Mouse (Mus musculus) right cerebral cortex, postnatal 36 days (tissue): ENCODE results near the gene Hand2.

ENCODE experiments used
- DNase-seq, 2 experiments: peaks; one replicate each; pipeline ENCODE4 v3.0.0; 2022; ENCODE audit warnings: low spot score in 2 of 2, mixed read lengths in 1 of 2

Gene Hand2

DNA sequence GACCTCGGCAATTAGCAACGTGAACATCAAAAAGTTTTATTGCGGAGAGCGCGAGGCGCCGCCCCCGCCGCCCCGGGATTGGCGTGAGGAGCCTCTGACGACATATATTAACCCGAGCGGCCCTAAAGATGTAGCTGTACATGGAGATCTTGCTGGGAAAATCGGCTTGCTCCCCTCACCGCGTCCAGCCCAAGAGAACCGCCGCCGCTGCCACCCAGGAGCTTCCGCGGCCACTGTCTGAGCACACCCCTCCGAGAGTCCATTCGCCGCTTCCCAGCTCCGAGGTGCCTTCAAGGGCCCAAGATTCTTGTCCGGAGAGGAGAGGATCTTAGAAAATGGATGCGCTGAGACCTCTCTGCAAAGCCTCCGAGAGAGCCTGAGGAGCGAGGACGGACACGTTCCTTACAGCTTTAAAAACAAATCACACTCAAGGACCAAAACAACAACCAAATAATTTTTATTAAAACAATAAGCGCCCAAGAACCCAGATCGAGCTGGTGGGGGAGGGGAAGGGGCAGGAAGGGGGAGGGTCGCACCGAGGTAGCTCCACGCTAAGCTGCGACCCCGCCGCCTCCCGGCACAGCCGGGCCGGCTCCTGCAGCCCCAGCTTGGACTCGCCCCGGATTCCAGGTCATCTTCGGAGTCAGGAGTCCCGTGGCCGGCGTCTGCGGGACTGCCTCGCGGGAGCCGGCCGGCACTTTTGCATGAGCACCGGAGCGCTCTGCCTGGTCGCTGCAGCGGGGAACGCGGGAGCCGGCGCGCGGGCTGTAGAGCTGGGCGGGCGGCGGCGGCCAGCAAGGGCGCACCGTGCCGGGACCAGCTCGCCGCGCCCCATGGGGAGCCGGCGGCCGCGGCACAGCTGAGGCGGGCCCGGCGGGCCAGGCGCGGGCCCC is at the start of gene Hand2:
TSS of gene Hand2 (plus strand) at position 133 of the 893 bp plus-strand sequence.
- no peak for DNase-seq

DNA sequence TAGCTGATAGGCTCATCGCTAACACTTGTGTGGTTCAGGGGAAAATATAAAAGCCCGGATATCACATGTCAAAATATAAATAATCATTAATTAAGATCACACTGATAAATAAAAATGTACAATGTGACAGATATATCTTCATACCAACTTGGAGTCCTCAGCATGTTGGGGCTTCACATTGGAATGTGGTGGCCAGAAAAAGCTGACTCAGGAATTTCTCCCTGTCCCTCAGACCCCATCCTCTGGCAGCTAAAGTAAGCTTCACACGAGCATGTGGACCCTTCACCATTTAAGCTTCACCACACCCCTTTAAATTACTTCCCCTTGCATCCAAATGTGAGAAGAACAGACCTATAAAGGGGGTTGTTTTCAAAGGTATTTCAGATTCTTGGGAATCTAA is 47.7 kb upstream of the Hand2 start:
- no peak for DNase-seq

DNA sequence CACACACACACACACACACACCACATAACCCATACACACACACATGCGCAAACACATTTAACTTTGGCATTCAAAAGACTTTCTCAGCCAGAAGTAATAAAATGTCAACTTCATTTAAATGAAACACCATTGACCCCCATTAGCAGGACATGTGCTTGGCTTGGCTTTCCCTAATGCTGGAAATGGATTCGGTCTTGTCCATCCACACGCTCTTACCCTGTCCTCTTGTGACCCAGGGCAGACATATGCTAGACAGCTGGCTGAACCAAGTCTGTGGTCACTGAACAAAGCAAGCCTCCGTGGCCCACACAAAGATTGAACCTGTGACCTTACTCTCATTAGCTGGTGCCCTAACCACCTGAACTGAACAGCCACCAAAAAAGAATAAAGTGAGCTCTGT is 27.3 kb upstream of the Hand2 start:
- DNase-seq: no peak

DNA sequence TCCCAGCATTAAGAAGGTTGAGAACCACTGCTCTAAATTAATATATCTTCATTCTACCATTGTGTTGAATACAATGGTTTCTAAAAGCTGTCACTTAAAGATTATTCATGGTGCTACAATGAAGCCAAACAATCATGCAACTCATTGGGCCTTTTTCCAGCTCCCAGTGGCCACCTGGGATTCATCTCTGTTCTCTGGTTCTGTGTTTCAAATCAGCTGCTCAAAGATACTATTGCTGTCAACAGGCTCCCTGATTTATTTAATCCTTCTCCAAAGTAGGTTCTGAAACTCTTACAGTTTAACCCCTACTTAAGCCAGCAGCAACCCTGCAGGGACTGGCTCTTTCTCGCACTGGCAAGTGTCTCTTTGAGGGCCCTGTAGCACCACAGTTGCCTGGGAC is 17.3 kb upstream of the Hand2 start:
- no peak for DNase-seq

DNA sequence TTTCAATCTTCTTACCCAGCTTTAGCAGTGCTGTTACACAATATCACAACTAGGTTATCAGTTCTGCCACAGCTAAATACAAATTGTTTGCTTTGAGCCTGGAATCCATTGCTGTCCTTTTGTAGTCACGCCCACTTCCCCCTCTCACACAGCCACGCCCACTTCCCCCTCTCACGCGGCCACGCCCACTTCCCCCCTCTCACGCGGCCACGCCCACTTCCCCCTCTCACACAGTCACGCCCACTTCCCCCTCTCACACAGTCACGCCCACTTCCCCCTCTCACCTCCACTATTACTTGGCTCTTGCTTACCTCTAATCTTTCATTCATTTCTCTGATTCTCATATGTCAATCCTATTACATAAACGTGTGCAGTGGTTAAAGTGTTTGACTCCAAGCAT is 15.8 kb upstream of the Hand2 start:
- no peak for DNase-seq

DNA sequence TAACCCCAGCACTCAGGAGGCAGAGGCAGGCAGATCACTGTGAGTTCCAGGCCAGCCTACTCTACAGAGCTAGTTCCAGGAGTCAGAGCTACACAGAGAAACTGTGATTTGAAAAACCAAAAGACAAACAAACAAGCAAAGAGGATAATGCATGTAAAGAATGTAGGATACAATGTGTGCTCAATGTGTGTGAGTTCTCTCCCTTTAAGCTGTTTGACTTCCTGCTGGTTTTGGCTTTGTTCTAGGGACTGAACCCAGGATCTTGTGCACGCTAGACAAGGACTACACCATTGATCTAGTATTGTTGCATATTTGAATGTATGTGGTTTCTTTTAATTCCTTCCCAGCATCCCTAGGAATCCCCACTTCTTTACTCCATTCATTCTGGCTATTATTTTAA is 14.3 kb upstream of the Hand2 start:
- no peak for DNase-seq

DNA sequence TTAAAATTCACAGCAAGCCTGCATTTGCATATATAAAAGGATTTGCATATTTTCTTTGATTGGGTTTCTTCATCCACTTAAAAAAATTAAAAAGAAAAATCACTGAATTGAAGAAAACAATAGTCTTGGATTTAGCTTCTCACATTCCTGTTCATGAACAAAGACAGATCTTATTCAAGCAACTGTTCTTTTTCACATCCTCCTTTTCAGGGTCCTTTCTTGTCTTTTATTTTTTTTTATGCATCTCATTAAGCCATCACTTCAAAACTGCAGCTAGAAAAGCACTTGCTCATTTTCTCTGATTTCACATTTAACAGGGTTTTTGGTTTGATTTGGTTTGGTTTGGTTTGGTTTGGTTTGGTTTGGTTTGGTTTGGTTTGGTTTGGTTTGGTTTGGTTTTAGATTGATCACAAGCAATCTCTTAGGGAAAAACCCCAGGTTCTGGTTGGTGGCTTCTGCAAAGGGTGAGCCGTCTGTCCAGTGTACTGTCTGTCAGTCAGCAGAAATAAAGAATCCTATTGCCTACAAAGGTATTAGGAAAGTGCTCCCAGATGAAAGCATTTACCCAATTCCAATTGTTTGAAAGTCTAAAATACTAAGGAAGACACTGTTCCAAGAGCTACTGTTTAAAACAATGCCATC is 10.8 kb upstream of the Hand2 start:
- no peak for DNase-seq

DNA sequence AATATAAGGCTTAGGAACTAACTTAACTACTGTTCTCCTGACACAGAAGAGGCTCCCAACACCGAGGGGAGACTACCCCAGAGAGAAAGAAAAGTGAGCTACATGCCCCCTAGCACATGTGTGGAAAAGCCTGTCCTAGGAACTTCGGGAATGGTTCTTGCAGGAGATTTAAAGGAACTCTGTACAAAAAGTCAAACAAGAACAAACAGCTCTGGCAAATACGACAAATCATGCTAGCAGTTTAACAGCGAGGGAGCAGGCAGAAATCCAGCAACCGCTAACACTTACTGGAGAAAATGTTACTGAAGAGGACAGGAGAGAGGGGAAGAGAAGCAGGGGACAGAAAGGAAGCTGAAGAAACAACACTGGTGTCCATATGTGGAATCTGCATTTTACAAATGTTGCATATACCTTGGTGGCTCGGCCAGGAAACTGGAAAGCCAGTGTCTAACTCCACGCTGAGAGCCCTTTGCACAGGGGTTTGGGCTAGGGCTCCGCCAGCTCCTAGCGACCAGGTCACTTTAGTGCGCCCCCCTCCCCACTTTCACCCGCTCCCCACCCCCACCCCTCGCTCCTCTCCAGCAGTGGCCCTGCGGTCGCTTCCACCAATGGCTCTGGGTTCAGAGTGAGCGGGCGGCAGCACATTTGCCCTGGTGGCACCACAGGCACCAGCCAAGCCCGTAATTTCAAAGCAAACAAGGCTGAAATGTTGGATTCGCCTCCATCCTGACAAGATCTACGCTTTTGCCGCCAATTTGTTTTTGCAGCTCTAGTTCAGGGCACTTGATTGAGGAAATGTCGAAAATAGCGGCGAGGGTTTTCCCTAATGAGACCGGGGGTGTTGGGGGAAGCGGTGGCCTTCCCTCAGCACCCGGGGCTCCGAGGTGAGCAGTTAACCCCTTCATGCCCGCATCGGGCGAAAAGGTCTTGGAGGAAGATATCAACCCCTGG is 8.5 kb upstream of the Hand2 start:
- no peak for DNase-seq

DNA sequence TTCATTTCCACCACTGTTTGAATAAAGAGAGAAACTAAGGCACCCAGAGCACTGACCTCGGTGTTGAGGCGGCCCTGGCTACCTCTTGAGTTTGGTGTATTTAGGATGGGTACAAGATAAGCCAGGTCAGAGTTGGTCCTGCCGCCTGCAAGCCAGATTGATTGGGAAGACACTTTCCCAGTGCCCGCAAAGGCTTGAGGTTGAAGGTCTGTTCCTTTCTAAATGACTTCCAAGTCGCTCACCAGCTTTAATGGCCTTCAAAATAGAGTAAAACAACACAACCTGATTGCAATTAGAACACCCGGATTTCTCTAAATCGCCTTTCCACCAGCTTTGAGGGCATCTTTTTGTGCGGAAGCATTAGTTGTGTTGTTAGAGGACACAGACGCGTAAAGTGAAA is 7.2 kb upstream of the Hand2 start:
- no peak for DNase-seq

DNA sequence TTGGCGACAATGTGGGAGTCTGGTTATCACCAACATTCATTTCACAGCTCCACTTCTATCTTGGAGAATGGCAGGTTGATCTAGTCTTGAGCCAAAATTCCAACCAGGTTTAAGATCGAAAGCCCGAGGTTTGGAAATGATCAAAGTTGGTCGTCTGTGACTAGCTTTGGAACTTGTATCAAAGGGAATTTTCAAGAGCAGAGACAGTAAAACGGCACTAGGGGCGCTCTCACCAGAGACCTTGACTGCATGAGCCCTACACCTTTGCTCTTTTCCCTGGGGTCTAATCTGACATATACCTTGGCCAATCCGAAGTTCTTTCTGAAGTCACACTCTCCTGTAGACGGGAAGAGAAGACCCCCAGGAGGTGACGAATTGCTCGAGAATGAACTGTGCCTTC is 6.6 kb upstream of the Hand2 start:
- no peak for DNase-seq

DNA sequence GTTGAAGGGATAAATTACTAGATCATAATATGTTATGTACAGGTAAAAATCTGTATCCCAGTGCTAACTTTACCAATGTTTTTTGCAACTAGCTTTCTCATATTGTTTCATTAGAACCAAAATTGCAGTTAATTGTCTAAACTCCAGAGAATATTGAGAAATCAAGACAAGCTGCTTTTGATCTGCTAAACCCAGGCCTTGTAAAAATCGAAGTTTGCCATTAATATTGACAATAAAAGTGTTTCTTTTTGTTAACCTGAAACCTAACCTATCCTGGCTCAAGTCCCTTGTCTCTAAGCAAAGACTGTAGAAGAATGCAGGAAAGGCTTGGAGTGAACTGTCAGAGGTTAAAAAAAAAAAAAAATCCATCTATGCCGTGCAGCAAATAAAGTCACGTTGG is 5.3 kb upstream of the Hand2 start:
- DNase-seq: no peak

DNA sequence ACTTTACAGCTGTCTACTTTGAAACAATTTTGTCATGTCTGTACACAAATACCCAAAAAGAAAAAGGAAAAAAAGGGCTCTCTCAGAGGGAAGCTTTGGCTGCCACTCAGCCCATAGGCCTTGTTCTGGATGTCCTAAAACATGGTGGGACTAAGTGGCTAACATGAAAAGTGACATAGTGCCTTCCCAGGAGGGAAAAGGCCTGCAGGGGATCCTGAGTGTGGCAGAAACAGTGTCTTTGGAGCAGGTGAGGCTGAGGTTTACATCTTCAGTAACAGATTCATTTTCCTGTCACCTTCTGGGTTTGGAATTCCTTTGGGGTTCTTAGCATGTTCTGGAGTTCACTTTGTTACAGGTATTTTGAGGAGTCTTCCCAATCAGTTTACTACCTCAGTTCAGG is 3.7 kb upstream of the Hand2 start:
- no peak for DNase-seq

DNA sequence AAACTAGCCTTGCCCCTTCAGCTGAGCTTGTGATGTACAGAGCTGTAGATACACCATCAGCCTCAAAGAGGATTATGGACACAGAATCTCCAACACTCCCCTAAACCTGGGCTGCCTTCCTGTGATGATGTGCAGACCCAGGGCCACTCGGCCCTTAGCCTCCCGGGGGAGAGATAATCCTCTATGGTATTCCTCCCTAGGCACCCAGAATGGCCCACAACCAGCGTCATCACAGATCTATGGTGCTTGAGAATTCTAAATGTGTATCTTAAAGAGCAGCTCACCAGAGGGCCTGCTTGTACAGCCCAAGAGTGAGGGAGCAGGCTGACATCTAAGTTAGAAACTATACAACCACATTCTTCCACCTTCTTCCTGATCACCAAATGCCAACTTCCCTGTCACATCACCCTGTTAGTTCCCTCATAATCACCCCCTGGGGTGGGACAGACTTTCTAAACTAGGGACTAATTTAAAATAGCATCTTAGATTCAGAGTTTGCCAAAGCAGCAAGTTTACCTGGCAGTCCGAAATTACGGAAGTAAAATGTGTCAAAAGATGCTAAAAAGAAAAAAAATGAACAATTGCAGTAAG is 2.8 kb upstream of the Hand2 start:
- no peak for DNase-seq

DNA sequence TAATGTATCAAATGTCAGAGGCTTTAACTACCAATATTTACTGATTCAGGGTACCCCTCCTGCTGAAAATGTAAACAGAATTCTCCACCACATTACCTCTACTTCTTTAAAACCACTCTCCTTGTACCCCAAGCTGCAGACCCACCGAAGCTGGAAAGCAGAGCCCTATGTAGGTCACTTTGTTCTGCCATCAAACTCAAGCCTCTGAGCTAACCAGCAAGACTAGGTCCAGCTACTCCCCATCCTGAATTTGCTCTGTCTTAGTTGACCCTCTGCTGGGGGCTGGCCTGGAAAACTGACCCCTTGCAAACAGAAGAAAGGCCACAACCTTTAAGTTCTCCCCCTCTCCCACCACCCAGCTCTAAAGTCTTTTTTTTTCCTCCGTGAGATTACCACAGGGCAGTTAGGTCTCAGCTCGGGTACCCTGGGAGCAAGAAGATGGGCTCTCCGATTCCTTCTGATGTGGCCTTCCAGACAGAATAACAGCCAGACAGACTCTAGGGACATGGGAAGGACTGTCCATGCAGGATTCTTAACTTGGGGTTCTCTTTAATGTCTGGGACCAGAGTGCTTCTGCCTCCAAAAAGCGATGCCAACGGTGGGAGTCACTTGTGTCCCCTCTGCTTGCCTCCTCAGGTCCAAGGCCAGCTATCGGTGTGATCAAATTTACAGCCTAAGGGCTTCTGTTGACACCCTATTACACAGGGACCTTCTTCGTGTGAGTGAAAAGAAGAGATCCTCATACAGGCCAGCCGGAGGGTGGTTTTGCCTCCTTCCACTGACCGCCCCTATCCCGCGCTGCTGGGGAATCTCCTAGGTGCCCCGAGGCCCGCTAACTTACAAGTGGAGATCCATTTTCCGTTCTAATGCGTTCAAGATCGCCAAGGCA is 1.4 kb upstream of the Hand2 start:
- no peak for DNase-seq

DNA sequence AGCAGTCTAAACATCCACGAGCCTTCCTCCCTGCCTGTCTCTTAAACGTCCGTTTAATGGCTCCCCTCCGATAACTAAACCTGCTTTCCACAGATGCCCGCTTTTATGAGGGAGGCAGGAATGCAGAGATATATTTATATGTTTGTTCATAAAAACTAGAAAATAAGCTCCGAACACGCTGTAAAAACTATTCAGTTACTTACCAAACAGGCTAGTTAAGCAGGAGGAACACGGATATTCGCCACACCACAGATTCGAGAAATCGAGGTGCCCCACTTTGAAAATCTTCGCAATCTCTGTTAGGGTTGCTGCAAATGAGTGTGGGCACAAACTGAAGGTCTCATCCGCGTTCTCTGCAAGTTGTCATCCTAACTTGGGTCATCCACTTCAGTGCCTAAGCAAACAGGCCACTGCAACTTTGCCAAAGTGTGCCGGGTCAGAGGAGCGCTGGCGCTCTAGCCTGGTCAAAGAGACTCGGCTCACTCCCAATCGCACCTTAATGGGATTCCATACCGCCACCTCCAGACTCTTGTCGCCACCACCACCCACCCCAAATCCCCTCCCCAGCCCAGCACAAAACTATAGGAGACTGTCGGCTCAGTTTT is 700 bp upstream of the Hand2 start:
- no peak for DNase-seq

DNA sequence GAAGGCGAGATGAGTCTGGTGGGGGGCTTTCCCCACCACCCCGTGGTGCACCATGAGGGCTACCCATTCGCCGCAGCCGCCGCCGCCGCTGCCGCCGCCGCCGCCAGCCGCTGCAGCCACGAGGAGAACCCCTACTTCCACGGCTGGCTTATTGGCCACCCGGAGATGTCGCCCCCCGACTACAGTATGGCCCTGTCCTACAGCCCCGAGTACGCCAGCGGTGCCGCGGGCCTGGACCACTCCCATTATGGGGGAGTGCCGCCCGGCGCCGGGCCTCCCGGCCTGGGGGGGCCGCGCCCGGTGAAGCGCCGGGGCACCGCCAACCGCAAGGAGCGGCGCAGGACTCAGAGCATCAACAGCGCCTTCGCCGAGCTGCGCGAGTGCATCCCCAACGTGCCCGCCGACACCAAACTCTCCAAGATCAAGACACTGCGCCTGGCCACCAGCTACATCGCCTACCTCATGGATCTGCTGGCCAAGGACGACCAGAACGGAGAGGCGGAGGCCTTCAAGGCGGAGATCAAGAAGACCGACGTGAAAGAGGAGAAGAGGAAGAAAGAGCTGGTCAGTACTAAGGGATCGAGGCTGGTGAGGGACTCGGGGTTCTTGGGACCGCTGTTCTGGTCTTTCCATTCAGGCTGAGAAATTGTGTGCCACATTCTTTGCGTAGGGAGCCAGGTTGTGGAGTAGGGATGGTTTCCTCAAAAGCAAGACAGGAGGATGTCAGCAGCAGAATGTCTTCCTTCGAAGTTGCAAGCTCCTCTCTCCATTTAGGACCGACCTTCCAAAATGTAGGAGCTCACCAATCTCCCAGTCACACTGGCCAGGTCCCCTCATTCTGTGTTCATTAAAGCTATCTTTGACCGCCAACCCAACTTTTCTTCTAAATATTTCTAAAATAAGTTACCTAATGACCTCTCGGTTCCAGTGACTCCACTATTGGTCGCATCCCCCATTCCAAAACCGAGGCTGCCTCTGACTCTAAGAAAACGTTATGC is 1.4 kb downstream of the Hand2 start:
- no peak for DNase-seq

DNA sequence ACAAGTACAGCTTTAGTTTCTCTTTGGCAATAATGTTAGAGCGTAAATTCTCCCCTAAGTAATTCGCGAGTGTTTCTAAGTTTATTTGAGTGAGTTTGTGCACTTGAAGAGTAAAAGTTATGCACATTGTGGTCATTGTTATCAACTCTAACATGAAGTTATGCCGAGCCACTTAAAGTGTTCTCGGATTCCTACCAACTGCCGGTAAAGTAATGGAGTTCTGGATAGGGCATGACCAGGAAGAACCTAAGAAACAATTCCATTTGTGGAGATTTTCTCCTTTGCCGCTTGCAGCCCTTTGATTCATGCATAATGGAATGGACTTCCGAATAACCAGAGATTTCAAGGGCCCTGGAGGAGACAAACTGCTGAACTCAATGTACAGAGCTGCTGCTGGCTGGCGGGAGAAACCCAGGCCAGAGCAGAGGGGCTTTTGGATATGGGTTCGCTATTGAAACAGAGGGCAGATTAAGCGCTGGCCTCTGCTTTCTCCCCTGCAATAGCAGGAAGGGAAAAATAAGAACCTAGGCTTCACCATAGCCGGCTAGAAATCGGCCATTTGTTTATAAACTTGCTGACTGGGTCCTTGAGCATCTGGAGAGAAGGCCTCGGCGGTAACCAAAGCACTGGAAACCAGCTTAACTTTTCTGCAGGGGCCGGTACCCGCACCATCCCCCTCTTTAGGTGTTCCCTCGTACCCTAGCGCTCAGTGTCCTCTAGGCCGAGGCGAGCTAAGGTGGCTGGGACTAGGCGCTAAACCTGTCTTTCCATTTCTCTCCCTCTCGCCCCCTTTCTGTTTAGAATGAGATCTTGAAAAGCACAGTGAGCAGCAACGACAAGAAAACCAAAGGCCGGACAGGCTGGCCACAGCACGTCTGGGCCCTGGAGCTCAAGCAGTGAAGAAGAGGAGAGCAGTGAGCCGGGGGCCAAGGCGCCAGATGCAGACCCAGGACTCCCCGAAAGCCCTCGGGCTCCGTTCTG is 2.5 kb downstream of the Hand2 start:
- DNase-seq: no peak

DNA sequence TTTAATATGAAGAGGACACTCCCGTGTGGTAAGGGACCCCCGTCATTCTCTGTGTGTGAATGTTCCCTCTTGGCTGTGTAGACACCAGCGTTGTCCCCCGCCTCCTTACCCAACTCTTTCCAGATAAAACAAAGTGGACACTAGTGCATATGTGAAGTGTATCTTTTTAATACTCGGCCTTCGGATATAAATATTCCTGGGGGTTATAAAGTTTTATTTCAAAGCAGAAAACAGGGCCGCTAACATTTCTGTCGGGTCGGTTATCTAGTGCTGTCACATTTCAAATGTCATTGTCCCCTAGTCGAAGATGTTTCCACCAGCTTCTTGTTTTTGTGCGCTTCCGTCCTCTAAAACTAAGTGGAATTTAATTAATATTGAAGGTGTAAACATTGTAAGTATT is 3.3 kb downstream of the Hand2 start:
- no peak for DNase-seq
